ENCODE assay signal across 9 mouse cellular contexts in the genomic region with DNA sequence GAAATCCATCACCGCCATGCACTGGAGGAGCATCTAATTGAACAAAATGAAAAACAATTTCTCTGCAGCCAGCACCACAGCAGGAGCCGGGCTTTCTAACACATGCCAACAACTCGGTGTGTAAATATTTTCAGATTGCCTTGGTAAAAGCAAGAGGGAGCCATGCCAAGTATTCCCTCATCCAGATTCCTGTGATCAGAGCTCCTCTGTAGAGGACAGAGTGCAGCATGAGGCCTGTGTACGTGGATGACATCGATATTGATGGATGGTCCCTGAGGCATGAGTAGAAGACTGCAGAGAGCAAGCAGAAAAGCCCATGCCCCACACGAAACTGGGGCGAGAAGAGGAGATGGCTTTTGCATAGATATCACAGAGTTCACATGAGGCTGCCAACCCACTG.
DNase-seq lines count a peak whose midpoint lies in the region; ATAC-seq lines count a peak whose summit lies in the region.
"Had no signal": no experiment of that assay in that cellular context is flagged by ENCODE, and none has a peak within 500 bp of the region (broad histone marks: within the 10 kb centered on the region; RNA-seq: fewer than 3 reads in every experiment).

No protein-coding gene starts in this region.

- DNase-seq in cerebellum, adult 11 months, result no peak
- DNase-seq in limb, embryonic 10.5 days (ENCODE audit: low spot score), result no peak
- peak; percentile 78 to 83 for DNase-seq in cerebellum, postnatal 10 days
- peak; percentile 37 for DNase-seq in layer of hippocampus, adult 9-11 months
- no peak for DNase-seq in kidney, postnatal 4 days
- no peak for DNase-seq in left cerebral cortex, postnatal 25 days (ENCODE audit: low spot score in 2 of 2)

- H3K4me3 ChIP-seq in limb, embryonic 13.5 days, result no peak overlapping the region
- H3K4me3 ChIP-seq in limb, embryonic 10.5 days, result no peak overlapping the region
- H3K4me3 ChIP-seq: heart, adult 2 months had no signal

- H3K4me1 ChIP-seq in limb, embryonic 13.5 days, result no peaks in the 10 kb centered on the region
- H3K4me1 ChIP-seq in limb, embryonic 10.5 days, result no peaks in the 10 kb centered on the region

- WGBS in limb, embryonic 13.5 days, result 65% methylated on average over 7 of the region's 7 CpGs
- WGBS in limb, embryonic 10.5 days, result 79% methylated on average over 7 of the region's 7 CpGs

- no peaks in the 10 kb centered on the region for H3K27me3 ChIP-seq in limb, embryonic 13.5 days
- no peaks in the 10 kb centered on the region for H3K27me3 ChIP-seq in limb, embryonic 10.5 days (ENCODE audit: low read depth, poor library complexity, severe bottlenecking)

- no peak overlapping the region for H3K9ac ChIP-seq in limb, embryonic 13.5 days

- no peak overlapping the region for H3K27ac ChIP-seq in limb, embryonic 13.5 days
- H3K27ac ChIP-seq in limb, embryonic 10.5 days, result no peak overlapping the region
- H3K27ac ChIP-seq: heart, adult 2 months had no signal

- H3K36me3 ChIP-seq in limb, embryonic 13.5 days, result no peaks in the 10 kb centered on the region
- no peaks in the 10 kb centered on the region for H3K36me3 ChIP-seq in limb, embryonic 10.5 days

- peak; percentile 46; the same call in 1 of the 2 replicates for ATAC-seq in cerebellum, adult (ENCODE audit: insufficient number of reproducible peaks, low FRiP score, low TSS enrichment)
- 0 out of 2 replicates have a peak, but pooled peaks have one; percentile 44 for ATAC-seq in limb, embryonic 13.5 days (ENCODE audit: low FRiP score, low read depth)

- intact Hi-C loops in left cerebral cortex, postnatal 25 days (cut with DNase I), result no loop called here

- no peaks in the 10 kb centered on the region for H3K9me3 ChIP-seq in limb, embryonic 13.5 days
- H3K9me3 ChIP-seq in limb, embryonic 10.5 days (replicated peaks), result no peaks in the 10 kb centered on the region

- no peak overlapping the region for H3K4me2 ChIP-seq in limb, embryonic 13.5 days (replicated peaks)

Comparison
In these comparisons a context has a peak if more than half of its experiments do, and no peak if none do; other contexts are left out.
1. DNase-seq: peak in cerebellum, postnatal 10 days (2 of 2) and layer of hippocampus, adult 9-11 months (single experiment); none in cerebellum, adult 11 months (single experiment), limb, embryonic 10.5 days (single experiment), kidney, postnatal 4 days (0 of 2) and left cerebral cortex, postnatal 25 days (0 of 2).